Mouse (Mus musculus) intestine, embryonic 16.5 days (tissue): Measurements from ENCODE around the gene Tgm2. TPM values are rescaled to one million over a fixed set of nuclear protein-coding genes. Genes with fewer than 3 reads are reported as not detected.

ENCODE experiments used
- polyA plus RNA-seq: library from polyadenylated mRNA; unstranded; fragments of >200 nt; fragmentation: Nextera tagmentation; extraction: Ambion mirVana; gene quantifications from 2 replicates; pipeline ENCODE4 v1.2.1, GENCODE M21; 2015

Gene Tgm2
- polyA plus RNA-seq, 1 experiment from 2014 or later, result 96.5 TPM

Other genes with a start within 250 kb of the Tgm2 start
- 0.10 TPM in 1 of 2 replicates, not detected in the other for gene Vstm2l, start 231.8 kb downstream of the Tgm2 start, polyA plus RNA-seq
- 18.4 and 20.2 TPM in 2 replicates for gene Tti1, start 118.0 kb downstream of the Tgm2 start, polyA plus RNA-seq
- gene Rprd1b, start 117.9 kb downstream of the Tgm2 start, polyA plus RNA-seq, result 33.0 and 34.2 TPM in 2 replicates
- gene D630003M21Rik, start 82.8 kb upstream of the Tgm2 start, polyA plus RNA-seq, result 2.8 and 2.9 TPM in 2 replicates
- gene Bpi, start 111.7 kb upstream of the Tgm2 start, polyA plus RNA-seq, result not detected in 2 replicates
- gene Lbp, start 160.1 kb upstream of the Tgm2 start, polyA plus RNA-seq, result 3.8 and 4.6 TPM in 2 replicates
- gene Snhg11, start 229.2 kb upstream of the Tgm2 start, polyA plus RNA-seq, result 4.6 and 5.7 TPM in 2 replicates